Mouse (Mus musculus) neural tube, embryonic 15.5 days (tissue): ENCODE results near the gene Tssk3. TPM values are rescaled to one million over a fixed set of nuclear protein-coding genes. Genes with fewer than 3 reads are reported as not detected.
A peak's percentile ranks its signal among the peaks of the same experiment; 100 is the strongest.
"Not testable (repeated sequence)": the region's sequence is repeated elsewhere in the genome, so short reads cannot be mapped to it uniquely, and the experiment has no call there.

Source experiments
- ATAC-seq: fragments of 200-750 bp; cut with Nextera tagmentation; 2 replicates; pipeline ENCODE4 v1.8.0; 2017; ENCODE audit warnings: mild to moderate bottlenecking, moderate TSS enrichment, moderate library complexity; ENCODE audit not compliant: low FRiP score
- H3K27ac ChIP-seq: fragments of 300-500 bp; sonication (generic); replicated peaks from 2 replicates; pipeline ENCODE4 v1.5.1; 2015; ENCODE audit warnings: mild to moderate bottlenecking, inconsistent platforms
- H3K27me3 ChIP-seq: fragments of 300-500 bp; sonication (generic); replicated peaks from 2 replicates; pipeline ENCODE4 v1.6.1; 2015; ENCODE audit warnings: inconsistent platforms
- H3K36me3 ChIP-seq: fragments of 300-500 bp; sonication (generic); 2 replicates; pipeline ENCODE4 v1.6.1; 2015; ENCODE audit warnings: inconsistent platforms
- H3K4me1 ChIP-seq: fragments of 300-500 bp; sonication (generic); 2 replicates; pipeline ENCODE4 v1.6.1; 2015; ENCODE audit warnings: inconsistent platforms
- H3K4me2 ChIP-seq: fragments of 300-500 bp; sonication (generic); 2 replicates; pipeline ENCODE4 v1.6.1; 2015; ENCODE audit warnings: inconsistent platforms, mild to moderate bottlenecking, moderate library complexity
- H3K4me3 ChIP-seq: fragments of 300-500 bp; sonication (generic); replicated peaks from 2 replicates; pipeline ENCODE4 v1.5.1; 2015; ENCODE audit warnings: mild to moderate bottlenecking, inconsistent platforms
- H3K9ac ChIP-seq: fragments of 300-500 bp; sonication (generic); replicated peaks from 2 replicates; pipeline ENCODE4 v1.6.1; 2015; ENCODE audit warnings: mild to moderate bottlenecking, inconsistent platforms
- H3K9me3 ChIP-seq: fragments of 300-500 bp; sonication (generic); replicated peaks from 2 replicates; pipeline ENCODE4 v1.6.1; 2016; ENCODE audit warnings: inconsistent platforms
- WGBS: fragments of 180-500 bp; shearing (Covaris S2); methylation state at CpG from one replicate; pipeline ENCODE4 v1.1.7; 2015; ENCODE audit warnings: mixed read lengths; 5-methylcytosine and 5-hydroxymethylcytosine counted together
- polyA plus RNA-seq: library from polyadenylated mRNA; unstranded; fragments of >200 nt; fragmentation: Nextera tagmentation; extraction: Ambion mirVana; gene quantifications from 2 replicates; pipeline ENCODE4 v1.2.1, GENCODE M21; 2015

The Tssk3 gene
- polyA plus RNA-seq, 1 experiment from 2014 or later: 0.27 TPM

- peak overlapping the region; percentile 98 for H3K4me3 ChIP-seq
- WGBS: 0% methylated on average over 4 of the region's 4 CpGs
- ATAC-seq: peak; percentile 37
- H3K27me3 ChIP-seq: no peaks in the 10 kb centered on the region
- H3K9ac ChIP-seq: peak overlapping the region; percentile 66
- H3K9me3 ChIP-seq: no peaks in the 10 kb centered on the region
- peaks cover 21% of the 10 kb centered on the region for H3K36me3 ChIP-seq
- H3K4me2 ChIP-seq: peak overlapping the region; percentile 67
- peak overlapping the region; percentile 92 for H3K27ac ChIP-seq
- H3K4me1 ChIP-seq: peaks cover 16% of the 10 kb centered on the region
These were observed 30.0 kb downstream of the Tssk3 start for GRCm38 (mm10) chr4:129460827-129461182.

GRCm38 (mm10) chr4:129459726-129460125, 31.1 kb downstream of the Tssk3 start:
- Histone ChIP-seq H3K4me3 (no peak overlapping the region), H3K4me2 (no peak overlapping the region), H3K36me3 (peaks cover 11% of the 10 kb centered on the region), H3K27ac (no peak overlapping the region), H3K4me1 (peaks cover 16% of the 10 kb centered on the region), H3K9ac (no peak overlapping the region), H3K27me3 (no peaks in the 10 kb centered on the region), H3K9me3 (no peaks in the 10 kb centered on the region)
- 90% methylated on average over 3 of the region's 3 CpGs for WGBS
- ATAC-seq: no peak

- not testable (repeated sequence) for H3K27ac ChIP-seq, H3K27me3 ChIP-seq, H3K36me3 ChIP-seq, H3K4me3 ChIP-seq, H3K9me3 ChIP-seq, H3K4me2 ChIP-seq, H3K4me1 ChIP-seq, H3K9ac ChIP-seq, ATAC-seq
- WGBS: 85% methylated on average over 2 of the region's 2 CpGs
These were observed 33.5 kb downstream of the Tssk3 start for GRCm38 (mm10) chr4:129457311-129457710.

- no peak overlapping the region for H3K4me3 ChIP-seq
These were observed 34.7 kb downstream of the Tssk3 start for GRCm38 (mm10) chr4:129456126-129456525.

GRCm38 (mm10) chr4:129455265-129455664, 35.6 kb downstream of the Tssk3 start:
- peak; percentile 72 for ATAC-seq
- WGBS: 4% methylated on average over 5 of the region's 5 CpGs

More at GRCm38 (mm10) chr4:129456126-129456525, 34.7 kb downstream of the Tssk3 start:
- no peaks in the 10 kb centered on the region for H3K27me3 ChIP-seq
- no peak overlapping the region for H3K4me2 ChIP-seq
- H3K4me1 ChIP-seq: peaks cover 2% of the 10 kb centered on the region; the same call in 1 of the 2 replicates
- WGBS: 66% methylated on average over 5 of the region's 5 CpGs
- no peaks in the 10 kb centered on the region for H3K9me3 ChIP-seq
- H3K36me3 ChIP-seq: no peaks in the 10 kb centered on the region
- H3K27ac ChIP-seq: no peak overlapping the region
- ATAC-seq: no peak
- no peak overlapping the region for H3K9ac ChIP-seq

GRCm38 (mm10) chr4:129451471-129452169, 39.2 kb downstream of the Tssk3 start:
- H3K27me3 ChIP-seq: no peaks in the 10 kb centered on the region
- ATAC-seq: no peak
- H3K4me1 ChIP-seq: no peaks in the 10 kb centered on the region
- H3K9me3 ChIP-seq: no peaks in the 10 kb centered on the region
- no peak overlapping the region for H3K27ac ChIP-seq
- no peak overlapping the region for H3K9ac ChIP-seq
- no peak overlapping the region for H3K4me3 ChIP-seq
- 85% methylated on average over 15 of the region's 15 CpGs for WGBS
- H3K4me2 ChIP-seq: no peak overlapping the region
- H3K36me3 ChIP-seq: no peaks in the 10 kb centered on the region

More at GRCm38 (mm10) chr4:129455265-129455664, 35.6 kb downstream of the Tssk3 start:
- H3K9me3 ChIP-seq: no peaks in the 10 kb centered on the region
- H3K27ac ChIP-seq: no peak overlapping the region
- no peaks in the 10 kb centered on the region for H3K27me3 ChIP-seq
- H3K9ac ChIP-seq: no peak overlapping the region
- no peaks in the 10 kb centered on the region for H3K36me3 ChIP-seq
- H3K4me3 ChIP-seq: no peak overlapping the region
- no peaks in the 10 kb centered on the region for H3K4me1 ChIP-seq
- no peak overlapping the region for H3K4me2 ChIP-seq

GRCm38 (mm10) chr4:129450851-129451250, 40.0 kb downstream of the Tssk3 start:
- no peaks in the 10 kb centered on the region for H3K36me3 ChIP-seq
- no peak overlapping the region for H3K4me2 ChIP-seq
- no peak for ATAC-seq
- H3K9ac ChIP-seq: no peak overlapping the region
- H3K4me3 ChIP-seq: no peak overlapping the region
- H3K27ac ChIP-seq: no peak overlapping the region
- H3K9me3 ChIP-seq: no peaks in the 10 kb centered on the region
- no peaks in the 10 kb centered on the region for H3K4me1 ChIP-seq
- WGBS: 79% methylated on average over 2 of the region's 2 CpGs
- H3K27me3 ChIP-seq: no peaks in the 10 kb centered on the region

- H3K4me2 ChIP-seq: no peak overlapping the region
- no peak overlapping the region for H3K4me3 ChIP-seq
- no peak overlapping the region for H3K27ac ChIP-seq
- H3K9me3 ChIP-seq: no peaks in the 10 kb centered on the region
- WGBS: 91% methylated on average over 6 of the region's 6 CpGs
- no peaks in the 10 kb centered on the region for H3K36me3 ChIP-seq
- no peak for ATAC-seq
- no peak overlapping the region for H3K9ac ChIP-seq
- no peaks in the 10 kb centered on the region for H3K4me1 ChIP-seq
- H3K27me3 ChIP-seq: no peaks in the 10 kb centered on the region
These were observed 42.1 kb downstream of the Tssk3 start for GRCm38 (mm10) chr4:129448713-129449112.

GRCm38 (mm10) chr4:129447778-129448563, 42.9 kb downstream of the Tssk3 start:
- no peaks in the 10 kb centered on the region for H3K4me1 ChIP-seq
- no peak overlapping the region for H3K9ac ChIP-seq
- H3K27me3 ChIP-seq: peaks cover 5% of the 10 kb centered on the region
- no peaks in the 10 kb centered on the region for H3K9me3 ChIP-seq
- H3K4me2 ChIP-seq: no peak overlapping the region
- no peak overlapping the region for H3K27ac ChIP-seq
- 86% methylated on average over 11 of the region's 11 CpGs for WGBS
- ATAC-seq: no peak
- no peak overlapping the region for H3K4me3 ChIP-seq
- no peaks in the 10 kb centered on the region for H3K36me3 ChIP-seq

GRCm38 (mm10) chr4:129447360-129447759, 43.5 kb downstream of the Tssk3 start:
- H3K4me3 ChIP-seq: no peak overlapping the region
- H3K36me3 ChIP-seq: no peaks in the 10 kb centered on the region
- H3K27ac ChIP-seq: no peak overlapping the region
- no peaks in the 10 kb centered on the region for H3K4me1 ChIP-seq
- H3K9ac ChIP-seq: no peak overlapping the region
- no peak overlapping the region for H3K4me2 ChIP-seq
- WGBS: 87% methylated on average over 8 of the region's 8 CpGs
- peaks cover 11% of the 10 kb centered on the region for H3K27me3 ChIP-seq
- no peaks in the 10 kb centered on the region for H3K9me3 ChIP-seq
- no peak for ATAC-seq

- ATAC-seq: no peak; the same call in 1 of the 2 replicates
- Histone ChIP-seq H3K27me3 (peaks cover 33% of the 10 kb centered on the region), H3K27ac (no peak overlapping the region), H3K4me1 (peaks cover 19% of the 10 kb centered on the region; the same call in 1 of the 2 replicates), H3K9ac (no peak overlapping the region), H3K4me2 (peak overlapping the region; percentile 83), H3K4me3 (peak overlapping the region; percentile 70), H3K9me3 (no peaks in the 10 kb centered on the region), H3K36me3 (no peaks in the 10 kb centered on the region)
- WGBS: 32% methylated on average over 6 of the region's 6 CpGs
These were observed 49.7 kb downstream of the Tssk3 start for GRCm38 (mm10) chr4:129441145-129441544.
